Mouse (Mus musculus) kidney, adult 2 months (tissue): ENCODE data around the gene Tcf7l1. TPM values are rescaled to one million over a fixed set of nuclear protein-coding genes. Genes with fewer than 3 reads are reported as not detected.
A peak's percentile ranks its signal among the peaks of the same experiment; 100 is the strongest.

Experiments used
- DNase-seq: peaks from one replicate; pipeline ENCODE4 v3.0.0; 2021
- H3K27ac ChIP-seq: fragments of 200-500 bp; 2 replicates; pipeline ENCODE4 v1.5.1; 2012; ENCODE audit warnings: low read depth, low read length, control low read depth, inconsistent platforms; ENCODE audit not compliant: insufficient read depth
- H3K27me3 ChIP-seq: fragments of 200-500 bp; replicated peaks from 2 replicates; pipeline ENCODE4 v1.6.1; 2012; ENCODE audit warnings: mild to moderate bottlenecking, moderate library complexity, low read length, inconsistent platforms; ENCODE audit not compliant: control insufficient read depth, insufficient read depth
- H3K36me3 ChIP-seq: fragments of 200-500 bp; 2 replicates; pipeline ENCODE4 v1.6.1; 2012; ENCODE audit warnings: mild to moderate bottlenecking, moderate library complexity, low read length, inconsistent platforms; ENCODE audit not compliant: control insufficient read depth, insufficient read depth
- H3K4me1 ChIP-seq: fragments of 200-500 bp; 2 replicates; pipeline ENCODE4 v1.6.1; 2011; ENCODE audit warnings: low read length; ENCODE audit not compliant: control insufficient read depth, insufficient read depth
- H3K4me3 ChIP-seq: fragments of 200-500 bp; 2 replicates; pipeline ENCODE4 v1.5.1; 2011; ENCODE audit warnings: mild to moderate bottlenecking, low read depth, low read length, control low read depth; ENCODE audit not compliant: insufficient read depth
- CTCF ChIP-seq: fragments of 200-500 bp; conservative IDR thresholded peaks from 2 replicates; pipeline ENCODE4 v1.5.1; 2011; ENCODE audit warnings: low read depth, mild to moderate bottlenecking, control low read depth, low read length, moderate library complexity, mixed read lengths; ENCODE audit not compliant: insufficient read depth, insufficient read length
- POLR2A ChIP-seq: fragments of 200-500 bp; IDR thresholded peaks from one replicate; pipeline ENCODE4 v1.6.1; 2011; ENCODE audit warnings: low read depth, low read length, control low read depth
- WGBS: fragments of 180-500 bp; shearing (Covaris S2); methylation state at CpG from one replicate; pipeline ENCODE4 v1.1.7; 2018; 5-methylcytosine and 5-hydroxymethylcytosine counted together
- polyA plus RNA-seq: library from polyadenylated mRNA; depleted of rRNA; stranded (reverse); fragments of >200 nt; gene quantifications from 2 replicates; pipeline ENCODE4 v1.2.3, GENCODE M21; 2012

Tcf7l1 gene
- polyA plus RNA-seq, 1 experiment: 16.3 TPM

- WGBS: 93% methylated on average over 4 of the region's 4 CpGs
Measured at GRCm38 (mm10) chr6:72723143-72723542, 65.9 kb downstream of the Tcf7l1 start.

GRCm38 (mm10) chr6:72720852-72721251, 68.2 kb downstream of the Tcf7l1 start:
- Histone ChIP-seq H3K4me3 (no peak overlapping the region), H3K36me3 (no peaks in the 10 kb centered on the region), H3K27me3 (no peaks in the 10 kb centered on the region), H3K27ac (no peak overlapping the region), H3K4me1 (0 out of 2 replicates have a peak, but pooled peaks cover 4% of the 10 kb centered on the region)
- 70% methylated on average over 3 of the region's 3 CpGs for WGBS
- no peak for DNase-seq
- TF ChIP-seq POLR2A: no peak
- TF ChIP-seq CTCF: no peak

More at GRCm38 (mm10) chr6:72723143-72723542, 65.9 kb downstream of the Tcf7l1 start:
- Histone ChIP-seq H3K4me1 (0 out of 2 replicates have a peak, but pooled peaks cover 2% of the 10 kb centered on the region), H3K36me3 (no peaks in the 10 kb centered on the region), H3K27ac (no peak overlapping the region), H3K4me3 (no peak overlapping the region), H3K27me3 (no peaks in the 10 kb centered on the region)
- no peak for TF ChIP-seq POLR2A
- TF ChIP-seq CTCF: no peak
- DNase-seq: no peak

GRCm38 (mm10) chr6:72714726-72715125, 74.3 kb downstream of the Tcf7l1 start:
- peak; percentile 44 for DNase-seq
- 15% methylated on average over 4 of the region's 4 CpGs for WGBS
- peaks cover 15% of the 10 kb centered on the region for H3K4me1 ChIP-seq
- H3K4me3 ChIP-seq: no peak overlapping the region
- H3K36me3 ChIP-seq: no peaks in the 10 kb centered on the region
- H3K27ac ChIP-seq: no peak overlapping the region
- TF ChIP-seq CTCF (no peak), POLR2A (no peak)
- H3K27me3 ChIP-seq: no peaks in the 10 kb centered on the region

DNA sequence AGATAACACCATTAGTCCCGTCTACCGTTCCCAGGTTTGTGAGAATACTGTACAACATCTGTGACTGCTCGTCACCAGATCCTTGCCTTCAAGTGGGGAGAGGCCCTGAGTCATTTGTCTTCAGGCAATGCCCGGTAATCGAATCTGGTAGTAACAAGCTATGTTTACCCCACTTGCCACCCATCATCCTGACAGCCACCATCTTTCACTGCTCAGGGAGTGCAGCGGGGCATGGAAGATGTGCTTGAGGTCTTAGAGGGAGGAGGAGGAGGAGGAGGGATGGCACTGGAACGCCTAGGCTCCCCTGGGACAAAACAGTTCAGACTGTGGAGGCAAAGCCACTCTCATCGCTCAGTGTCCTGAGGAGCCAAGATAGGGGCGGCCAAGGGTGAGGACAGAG, 74.8 kb downstream of the Tcf7l1 start:
- TF ChIP-seq CTCF (no peak), POLR2A (no peak)
- WGBS: 45% methylated on average over 9 of the region's 9 CpGs
- H3K4me1 ChIP-seq: peaks cover 15% of the 10 kb centered on the region

GRCm38 (mm10) chr6:72711508-72712081, 77.5 kb downstream of the Tcf7l1 start:
- H3K27ac ChIP-seq: no peak overlapping the region
- H3K27me3 ChIP-seq: no peaks in the 10 kb centered on the region
- H3K4me1 ChIP-seq: peaks cover 11% of the 10 kb centered on the region
- no peaks in the 10 kb centered on the region for H3K36me3 ChIP-seq
- 44% methylated on average over 8 of the region's 8 CpGs for WGBS
- no peak overlapping the region for H3K4me3 ChIP-seq
- no peak for TF ChIP-seq POLR2A
- no peak for TF ChIP-seq CTCF
- DNase-seq: no peak

More for the DNA sequence above, 74.8 kb downstream of the Tcf7l1 start:
- no peaks in the 10 kb centered on the region for H3K27me3 ChIP-seq
- DNase-seq: no peak
- H3K27ac ChIP-seq: no peak overlapping the region
- no peak overlapping the region for H3K4me3 ChIP-seq
- no peaks in the 10 kb centered on the region for H3K36me3 ChIP-seq

DNA sequence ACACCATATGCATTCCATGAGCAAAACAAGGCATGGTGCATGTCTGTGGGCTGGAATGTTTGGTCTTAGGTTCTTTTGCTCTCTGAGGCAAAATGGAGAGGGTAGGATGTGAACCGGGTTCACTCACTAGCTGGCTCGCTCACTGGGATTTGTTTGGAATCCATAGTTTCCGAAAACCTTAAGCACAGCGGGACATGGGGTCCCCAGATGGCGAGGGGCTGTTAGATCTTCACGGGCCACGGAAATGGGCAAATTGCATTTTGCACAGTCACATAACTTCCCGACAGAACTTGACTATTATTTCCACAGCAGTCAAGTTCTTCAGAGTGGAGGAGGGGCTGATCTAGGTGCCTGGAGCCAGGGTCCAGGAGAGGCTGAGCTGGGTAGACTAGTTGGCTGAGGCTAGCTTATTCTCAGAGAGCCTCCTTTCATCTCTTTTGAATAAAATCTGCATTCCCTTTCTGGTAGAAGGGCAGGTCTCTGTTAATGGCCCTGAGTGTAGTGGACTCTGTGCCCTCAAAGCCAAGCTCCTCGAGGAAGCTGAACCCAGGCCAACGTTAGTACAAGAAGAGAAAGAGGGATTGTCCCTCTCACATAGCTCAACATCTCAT, 78.1 kb downstream of the Tcf7l1 start:
- H3K27ac ChIP-seq: no peak overlapping the region
- peaks cover 11% of the 10 kb centered on the region for H3K4me1 ChIP-seq
- H3K36me3 ChIP-seq: no peaks in the 10 kb centered on the region
- H3K4me3 ChIP-seq: no peak overlapping the region
- 70% methylated on average over 10 of the region's 10 CpGs for WGBS
- DNase-seq: peak; percentile 45
- no peak for TF ChIP-seq CTCF
- no peak for TF ChIP-seq POLR2A
- no peaks in the 10 kb centered on the region for H3K27me3 ChIP-seq

DNA sequence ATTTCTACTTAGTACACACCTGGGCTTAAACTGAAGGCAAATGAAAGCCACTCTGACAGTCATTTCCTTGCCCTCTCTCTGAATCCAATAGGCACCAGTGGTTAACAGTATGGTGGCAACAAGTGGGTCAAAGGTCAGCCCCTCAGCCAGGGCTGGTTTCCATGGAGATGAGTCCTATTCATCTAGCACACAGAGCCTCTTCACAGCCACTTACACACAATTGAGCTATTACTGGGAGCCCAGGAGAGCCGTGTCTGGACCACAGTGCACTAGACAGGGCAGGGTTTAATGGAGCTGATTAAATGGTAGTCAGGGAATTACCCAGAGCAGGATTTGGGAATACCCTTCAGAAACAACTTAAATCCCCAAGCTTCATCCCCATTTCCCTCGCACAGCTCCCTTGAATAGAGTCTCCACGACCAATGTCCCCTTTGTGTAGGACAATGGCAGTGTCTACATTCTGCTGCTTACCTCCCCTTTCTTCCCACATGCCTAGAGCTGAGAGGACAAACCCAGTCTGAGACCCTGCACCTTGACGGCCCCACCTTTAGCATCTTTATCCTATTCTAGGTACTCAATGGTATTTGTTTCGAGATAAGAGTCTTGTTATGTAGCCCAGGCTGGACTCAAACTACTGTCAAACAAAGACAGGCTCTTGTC, 89.5 kb downstream of the Tcf7l1 start:
- Histone ChIP-seq H3K4me3 (no peak overlapping the region), H3K27me3 (no peaks in the 10 kb centered on the region), H3K27ac (no peak overlapping the region), H3K4me1 (peaks cover 9% of the 10 kb centered on the region), H3K36me3 (no peaks in the 10 kb centered on the region)
- WGBS: 89% methylated on average over 5 of the region's 5 CpGs
- no peak for DNase-seq
- TF ChIP-seq CTCF (no peak), POLR2A (no peak)
